Mouse (Mus musculus) hindbrain, embryonic 13.5 days (tissue): ENCODE measurements around the gene Deaf1. TPM values are rescaled to one million over a fixed set of nuclear protein-coding genes. Genes with fewer than 3 reads are reported as not detected.

ENCODE experiments used
- ATAC-seq: fragments of 200-750 bp; cut with Nextera tagmentation; 2 replicates; pipeline ENCODE4 v1.8.0; 2017; ENCODE audit warnings: moderate TSS enrichment; ENCODE audit not compliant: low FRiP score
- H3K27ac ChIP-seq: fragments of 300-500 bp; sonication (generic); 2 replicates; pipeline ENCODE4 v1.5.1; 2015; ENCODE audit warnings: inconsistent platforms, mild to moderate bottlenecking, moderate library complexity
- H3K27me3 ChIP-seq: fragments of 300-500 bp; sonication (generic); 2 replicates; pipeline ENCODE4 v1.6.1; 2015; ENCODE audit warnings: mild to moderate bottlenecking, inconsistent platforms
- H3K36me3 ChIP-seq: fragments of 300-500 bp; sonication (generic); 2 replicates; pipeline ENCODE4 v1.6.1; 2015; ENCODE audit warnings: mild to moderate bottlenecking, inconsistent platforms
- H3K4me1 ChIP-seq: fragments of 300-500 bp; sonication (generic); replicated peaks from 2 replicates; pipeline ENCODE4 v1.6.1; 2015; ENCODE audit warnings: inconsistent platforms
- H3K4me2 ChIP-seq: fragments of 300-500 bp; sonication (generic); 2 replicates; pipeline ENCODE4 v1.6.1; 2015; ENCODE audit warnings: inconsistent platforms, mild to moderate bottlenecking, moderate library complexity
- H3K4me3 ChIP-seq: fragments of 300-500 bp; sonication (generic); 2 replicates; pipeline ENCODE4 v1.5.1; 2015; ENCODE audit warnings: mild to moderate bottlenecking, inconsistent platforms
- H3K9ac ChIP-seq: fragments of 300-500 bp; sonication (generic); 2 replicates; pipeline ENCODE4 v1.6.1; 2015; ENCODE audit warnings: mild to moderate bottlenecking, inconsistent platforms
- H3K9me3 ChIP-seq: fragments of 300-500 bp; sonication (generic); 2 replicates; pipeline ENCODE4 v1.6.1; 2016; ENCODE audit warnings: inconsistent platforms
- WGBS: fragments of 180-500 bp; shearing (Covaris S2); methylation state at CpG from one replicate; pipeline ENCODE4 v1.1.7; 2015; 5-methylcytosine and 5-hydroxymethylcytosine counted together
- polyA plus RNA-seq: library from polyadenylated mRNA; unstranded; fragments of >200 nt; fragmentation: Nextera tagmentation; extraction: Ambion mirVana; gene quantifications from 2 replicates; pipeline ENCODE4 v1.2.1, GENCODE M21; 2015

The Deaf1 gene
- 138 and 157 TPM in 2 replicates for polyA plus RNA-seq

DNA sequence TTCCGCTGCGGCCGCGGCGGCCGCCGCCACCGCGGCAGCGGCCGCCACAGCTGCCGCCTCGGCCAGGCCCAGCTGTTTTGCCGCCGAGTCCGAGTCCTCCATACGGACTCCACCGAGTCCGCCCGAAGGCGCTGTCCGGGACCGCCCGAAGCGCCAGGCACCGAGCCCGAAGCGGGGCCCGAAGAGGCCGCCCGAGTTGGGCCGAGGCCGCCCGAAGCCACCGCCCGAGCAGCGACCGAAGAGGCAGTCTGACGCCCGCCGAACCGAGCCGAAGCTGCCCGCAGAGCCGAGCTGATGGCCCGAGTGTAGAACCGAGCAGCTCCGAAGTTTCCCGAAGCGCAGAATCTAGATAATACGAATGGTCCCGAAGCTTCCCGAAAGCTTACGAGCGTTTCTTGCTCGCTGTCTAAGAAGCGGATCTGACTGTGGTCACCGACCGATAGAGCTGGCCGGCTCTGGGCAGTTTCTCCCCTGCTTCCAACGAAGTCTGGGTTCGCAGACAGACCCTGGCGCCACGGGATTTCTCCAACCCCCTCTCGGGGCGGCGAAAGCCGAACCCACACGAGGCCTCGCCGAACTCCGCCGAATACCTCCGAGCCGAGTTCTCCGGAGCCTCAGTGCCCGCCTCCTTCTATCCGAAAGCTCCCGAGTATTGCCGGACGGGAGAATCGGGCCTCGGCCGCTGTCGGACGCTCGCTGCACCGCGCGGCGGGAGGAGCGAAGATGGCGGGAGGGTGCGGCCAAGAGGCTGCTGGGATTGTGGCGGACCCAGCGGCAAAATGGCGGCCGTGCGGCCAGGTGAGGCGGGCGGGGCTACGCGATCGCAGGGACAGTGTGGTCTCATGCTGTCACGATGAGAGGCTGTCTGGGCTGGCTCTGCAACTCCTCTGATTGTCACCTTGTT lies at the start of gene Deaf1, which contains the start of gene Tmem80:
Gene Deaf1, minus strand, starts transcription at position 222 of the 904 bp plus-strand sequence.
Gene Tmem80, plus strand, starts transcription at position 271 of the 904 bp plus-strand sequence.
- peak within 1 kb of the TSS; percentile 100 for H3K27ac ChIP-seq
- peak; percentile 97 for ATAC-seq
- peak within 1 kb of the TSS; percentile 100 for H3K4me2 ChIP-seq
- under 1% methylated on average over 95 of the region's 105 CpGs for WGBS
- peaks cover 40% of the 10 kb centered on the region for H3K4me1 ChIP-seq
- peaks cover 21% of the 10 kb centered on the region for H3K36me3 ChIP-seq
- H3K4me3 ChIP-seq, result peak within 1 kb of the TSS; percentile 73
- H3K9me3 ChIP-seq, result no peaks in the 10 kb centered on the region
- H3K9ac ChIP-seq, result peak within 1 kb of the TSS; percentile 97
- no peaks in the 10 kb centered on the region for H3K27me3 ChIP-seq

- Histone ChIP-seq H3K4me1 (no peaks in the 10 kb centered on the region), H3K4me3 (no peak overlapping the region)
- no peak for ATAC-seq
These were observed 46.9 kb upstream of the Deaf1 start for GRCm38 (mm10) chr7:141374399-141374798.

GRCm38 (mm10) chr7:141373611-141374010 lies 46.1 kb upstream of the Deaf1 start:
- Histone ChIP-seq H3K36me3 (no peaks in the 10 kb centered on the region), H3K27me3 (no peaks in the 10 kb centered on the region), H3K4me1 (no peaks in the 10 kb centered on the region), H3K9me3 (no peaks in the 10 kb centered on the region), H3K27ac (no peak overlapping the region), H3K4me3 (no peak overlapping the region), H3K9ac (no peak overlapping the region), H3K4me2 (no peak overlapping the region)
- no peak for ATAC-seq
- WGBS, result 29% methylated on average over 6 of the region's 6 CpGs

More at GRCm38 (mm10) chr7:141374399-141374798, 46.9 kb upstream of the Deaf1 start:
- no peaks in the 10 kb centered on the region for H3K36me3 ChIP-seq
- H3K27me3 ChIP-seq, result no peaks in the 10 kb centered on the region
- H3K27ac ChIP-seq, result no peak overlapping the region
- no peak overlapping the region for H3K4me2 ChIP-seq
- no peaks in the 10 kb centered on the region for H3K9me3 ChIP-seq
- H3K9ac ChIP-seq, result no peak overlapping the region

DNA sequence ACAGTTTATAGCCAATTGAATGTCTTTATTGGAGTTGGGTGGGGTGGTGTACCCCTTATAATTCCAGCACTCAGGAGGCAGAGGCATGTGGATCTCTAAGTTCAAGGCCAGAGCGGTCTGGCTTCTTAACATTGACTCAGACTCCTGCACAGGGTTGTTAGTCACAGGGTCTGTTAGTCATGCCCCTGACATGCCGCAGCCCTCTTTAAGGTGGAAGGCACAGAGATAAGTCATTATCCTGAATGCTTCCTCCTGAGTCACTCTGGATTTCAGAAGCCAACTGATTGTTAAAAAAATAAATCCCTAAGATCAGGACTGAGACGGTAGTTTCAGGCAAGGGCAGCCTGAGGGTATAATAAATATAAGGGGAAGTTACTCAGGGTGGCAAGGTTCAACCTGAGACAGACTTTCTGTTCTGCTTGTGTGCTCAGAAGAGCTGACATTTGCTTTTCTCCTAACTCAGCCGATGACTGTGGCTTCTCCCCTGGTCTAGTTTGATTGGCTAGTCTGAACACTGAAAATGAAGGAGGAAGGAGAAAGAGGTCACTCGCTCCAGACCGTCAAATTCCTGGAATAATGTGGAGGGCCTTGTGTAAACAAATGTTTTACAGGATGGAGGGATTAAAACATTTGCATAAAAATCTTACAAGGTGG lies 44.6 kb upstream of the Deaf1 start:
- no peak overlapping the region for H3K4me2 ChIP-seq
- 68% methylated on average over 6 of the region's 6 CpGs for WGBS
- 0 out of 2 replicates have a peak, but pooled peaks cover 3% of the 10 kb centered on the region for H3K27me3 ChIP-seq
- H3K36me3 ChIP-seq, result no peaks in the 10 kb centered on the region
- no peaks in the 10 kb centered on the region for H3K4me1 ChIP-seq
- no peaks in the 10 kb centered on the region for H3K9me3 ChIP-seq
- no peak overlapping the region for H3K9ac ChIP-seq
- no peak overlapping the region for H3K4me3 ChIP-seq
- ATAC-seq, result no peak
- H3K27ac ChIP-seq, result no peak overlapping the region

DNA sequence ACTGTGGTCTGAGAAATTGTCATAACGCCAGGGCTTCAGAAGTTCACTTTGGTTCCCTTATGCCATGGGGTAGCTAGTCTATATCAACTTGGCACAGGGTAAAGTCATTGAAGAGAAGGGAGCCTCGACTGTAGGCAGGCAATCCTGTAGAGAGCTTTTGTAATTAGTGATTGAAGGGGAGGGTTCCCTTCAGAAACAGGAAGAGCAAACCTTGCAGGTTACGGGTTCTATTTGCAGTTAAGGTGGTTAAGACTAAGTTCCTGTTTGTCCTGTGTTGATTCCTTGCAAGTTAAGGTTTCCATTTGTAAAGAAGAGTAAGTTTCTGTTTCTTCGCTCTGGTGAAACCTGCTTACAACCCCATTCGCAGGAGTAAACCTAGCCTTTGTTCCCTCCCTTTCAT lies 42.4 kb upstream of the Deaf1 start:
- 0 out of 2 replicates have a peak, but pooled peaks cover 3% of the 10 kb centered on the region for H3K27me3 ChIP-seq
- no peak overlapping the region for H3K9ac ChIP-seq
- no peak overlapping the region for H3K4me2 ChIP-seq
- no peaks in the 10 kb centered on the region for H3K4me1 ChIP-seq
- H3K36me3 ChIP-seq, result no peaks in the 10 kb centered on the region
- no peaks in the 10 kb centered on the region for H3K9me3 ChIP-seq
- ATAC-seq, result no peak
- no peak overlapping the region for H3K27ac ChIP-seq
- H3K4me3 ChIP-seq, result no peak overlapping the region
- WGBS, result 62% methylated on average over 5 of the region's 5 CpGs

DNA sequence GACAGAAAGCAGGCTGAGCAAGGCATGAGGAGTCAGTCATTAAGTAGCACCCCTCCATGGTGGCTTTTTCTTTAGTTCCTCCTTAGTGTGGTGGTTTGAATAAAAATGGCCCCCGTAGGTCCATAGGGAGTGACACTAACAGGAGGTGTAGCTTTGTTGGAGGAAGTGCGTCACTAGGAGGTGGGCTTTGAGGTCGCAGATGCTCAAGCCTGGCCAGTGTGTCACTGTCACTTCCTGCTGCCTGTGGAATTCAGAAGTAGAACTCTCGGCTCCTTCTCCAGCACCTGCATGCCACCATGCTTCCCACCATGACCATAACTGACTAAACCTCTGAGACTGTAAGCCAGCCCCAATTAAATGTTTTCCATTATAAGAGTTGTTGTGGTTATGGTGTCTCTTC lies 39.9 kb upstream of the Deaf1 start:
- Histone ChIP-seq H3K27ac (no peak overlapping the region), H3K9me3 (no peaks in the 10 kb centered on the region), H3K36me3 (no peaks in the 10 kb centered on the region), H3K9ac (no peak overlapping the region), H3K4me2 (no peak overlapping the region), H3K4me3 (no peak overlapping the region), H3K27me3 (peaks cover 12% of the 10 kb centered on the region), H3K4me1 (no peaks in the 10 kb centered on the region)
- WGBS, result 83% methylated on average over 4 of the region's 4 CpGs
- no peak for ATAC-seq

DNA sequence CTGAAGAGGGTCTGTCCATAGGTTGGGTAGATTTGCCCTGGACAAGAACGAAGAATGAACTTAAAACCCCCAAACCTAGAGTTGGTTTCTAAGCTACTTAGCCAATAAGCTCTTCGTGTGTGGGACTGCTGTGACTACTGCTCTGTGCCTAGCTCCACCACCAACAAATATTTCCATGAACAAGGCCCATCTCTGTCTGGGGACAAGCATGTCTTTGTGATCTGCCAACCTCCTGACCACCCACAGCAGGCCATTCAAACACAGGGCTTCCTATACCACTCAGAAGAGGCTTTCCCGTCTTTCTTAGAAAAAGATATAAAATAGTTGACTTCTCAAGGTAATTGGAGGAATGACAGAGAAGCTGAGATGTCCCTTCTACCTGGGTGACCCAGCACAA lies 37.6 kb upstream of the Deaf1 start:
- ATAC-seq, result no peak
- Histone ChIP-seq H3K4me2 (no peak overlapping the region), H3K4me3 (no peak overlapping the region), H3K27me3 (peaks cover 35% of the 10 kb centered on the region), H3K9me3 (no peaks in the 10 kb centered on the region), H3K27ac (no peak overlapping the region), H3K36me3 (no peaks in the 10 kb centered on the region), H3K4me1 (peaks cover 4% of the 10 kb centered on the region; the same call in 1 of the 2 replicates), H3K9ac (no peak overlapping the region)
- 75% methylated on average over 3 of the region's 3 CpGs for WGBS

DNA sequence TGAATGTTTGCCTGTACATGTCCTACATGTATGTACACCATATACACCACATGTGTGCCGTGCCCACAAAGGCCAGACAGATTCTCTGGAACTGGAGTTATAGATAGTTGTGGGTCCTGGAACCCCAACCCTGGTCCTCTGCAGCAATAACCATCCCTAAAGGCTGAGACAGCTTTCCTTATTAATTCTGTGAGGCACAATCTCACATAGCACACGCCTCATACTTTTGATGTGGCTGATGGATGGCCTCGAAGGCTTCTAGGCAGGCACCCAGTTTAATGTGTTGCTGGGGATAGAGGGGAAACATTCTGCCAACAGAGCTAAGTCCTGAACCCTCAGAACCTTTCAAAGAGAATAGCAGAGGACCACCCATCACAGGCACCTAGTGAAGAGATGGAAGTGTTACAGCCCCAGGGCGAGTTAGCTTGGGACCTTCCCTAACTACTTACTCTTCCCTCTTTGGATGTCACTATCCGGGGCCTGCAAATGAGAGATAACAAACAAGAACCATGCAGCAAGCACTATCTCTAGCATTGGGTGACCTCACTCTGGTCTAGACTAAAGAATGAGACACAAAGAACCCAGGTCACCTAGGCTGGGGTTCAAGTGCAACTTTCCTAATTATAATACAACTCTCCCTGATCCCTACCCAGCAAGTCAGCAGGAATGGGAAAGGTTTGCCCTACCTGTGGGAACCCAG lies 37.0 kb upstream of the Deaf1 start:
- no peak overlapping the region for H3K4me2 ChIP-seq
- no peak for ATAC-seq
- peaks cover 4% of the 10 kb centered on the region; the same call in 1 of the 2 replicates for H3K4me1 ChIP-seq
- H3K27ac ChIP-seq, result no peak overlapping the region
- peak overlapping the region; percentile 35; the same call in 1 of the 2 replicates for H3K9ac ChIP-seq
- peaks cover 40% of the 10 kb centered on the region for H3K27me3 ChIP-seq
- WGBS, result 86% methylated on average over 5 of the region's 5 CpGs
- no peak overlapping the region for H3K4me3 ChIP-seq
- no peaks in the 10 kb centered on the region for H3K36me3 ChIP-seq
- no peaks in the 10 kb centered on the region for H3K9me3 ChIP-seq

GRCm38 (mm10) chr7:141363752-141364125 lies 36.2 kb upstream of the Deaf1 start:
- H3K4me3 ChIP-seq, result no peak overlapping the region
- no peak overlapping the region for H3K27ac ChIP-seq
- 67% methylated on average over 2 of the region's 2 CpGs for WGBS
- no peaks in the 10 kb centered on the region for H3K36me3 ChIP-seq
- H3K9ac ChIP-seq, result no peak overlapping the region
- peaks cover 4% of the 10 kb centered on the region; the same call in 1 of the 2 replicates for H3K4me1 ChIP-seq
- peaks cover 43% of the 10 kb centered on the region for H3K27me3 ChIP-seq
- no peak overlapping the region for H3K4me2 ChIP-seq
- H3K9me3 ChIP-seq, result no peaks in the 10 kb centered on the region
- no peak for ATAC-seq

DNA sequence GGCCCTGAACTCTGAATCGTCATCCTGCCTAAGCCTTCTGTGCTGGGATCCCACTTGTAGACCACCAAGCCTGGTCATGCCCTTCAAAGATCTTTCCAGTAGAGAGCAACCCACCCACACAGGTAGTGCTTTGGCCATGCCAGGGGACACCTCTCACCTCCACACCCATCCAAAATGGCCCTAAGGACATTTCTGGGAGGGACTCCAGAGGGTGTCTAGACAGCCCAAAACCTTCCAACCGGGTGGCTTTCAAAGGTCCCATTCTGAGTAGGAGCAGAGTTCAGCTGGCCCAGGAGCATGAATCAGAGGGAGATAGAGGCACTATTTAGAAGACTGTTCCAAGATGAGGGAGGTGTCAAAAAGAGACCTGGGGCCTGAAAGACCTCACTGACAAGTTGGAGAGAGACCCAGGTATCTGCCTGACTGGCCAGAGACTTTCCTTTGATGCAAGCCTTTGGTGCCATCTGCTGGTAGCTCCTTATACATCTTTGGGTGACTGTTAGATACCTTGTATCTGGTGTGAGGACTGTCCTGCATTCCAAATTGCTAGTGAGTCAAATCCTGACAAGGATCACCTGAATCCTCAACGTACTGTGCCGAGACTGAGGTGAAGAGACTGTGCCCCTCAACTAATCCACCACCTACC lies 35.7 kb upstream of the Deaf1 start:
- no peak overlapping the region for H3K4me3 ChIP-seq
- no peaks in the 10 kb centered on the region for H3K36me3 ChIP-seq
- H3K27ac ChIP-seq, result no peak overlapping the region
- no peaks in the 10 kb centered on the region for H3K9me3 ChIP-seq
- H3K9ac ChIP-seq, result no peak overlapping the region
- no peak overlapping the region for H3K4me2 ChIP-seq
- WGBS, result 63% methylated on average over 4 of the region's 4 CpGs
- peaks cover 42% of the 10 kb centered on the region for H3K27me3 ChIP-seq
- H3K4me1 ChIP-seq, result peaks cover 4% of the 10 kb centered on the region; the same call in 1 of the 2 replicates
- ATAC-seq, result peak; percentile 59; the same call in 1 of the 2 replicates

- WGBS, result 17% methylated on average over 24 of the region's 24 CpGs
- Histone ChIP-seq H3K9ac (0 out of 2 replicates have a peak overlapping the region, but pooled peaks have one; percentile 43), H3K36me3 (no peaks in the 10 kb centered on the region), H3K4me1 (peaks cover 4% of the 10 kb centered on the region; the same call in 1 of the 2 replicates), H3K4me3 (no peak overlapping the region), H3K27me3 (peaks cover 40% of the 10 kb centered on the region), H3K9me3 (no peaks in the 10 kb centered on the region), H3K27ac (no peak overlapping the region), H3K4me2 (no peak overlapping the region)
- ATAC-seq, result no peak
These were observed 34.0 kb upstream of the Deaf1 start for GRCm38 (mm10) chr7:141361510-141361909.
